Mouse (Mus musculus) adrenal gland, adult 2 months (tissue): ENCODE measurements at regions not wholly inside any gene's neighbourhood (a gene's known extent, or its start where the extent isn't known, plus 50 kb on each side); places are given as distances from the start of the nearest gene placed in this dataset.

Experiments
- DNase-seq: peaks from one replicate; pipeline ENCODE4 v3.0.0; 2021

- DNase-seq: no peak
These were observed 50.2 kb upstream of the Adtrp start for GRCm38 (mm10) chr13:41897481-41898317.
